Mouse (Mus musculus) heart, adult 2 months (tissue): ENCODE results near the gene Sstr3.

Source experiments
- CTCF ChIP-seq: fragments of 200-600 bp; IDR thresholded peaks from 2 replicates; pipeline ENCODE4 v1.8.1; 2022; ENCODE audit warnings: antibody characterized with exemption, mild to moderate bottlenecking, moderate library complexity
- EP300 ChIP-seq: fragments of 200-500 bp; IDR thresholded peaks from 2 replicates; pipeline ENCODE4 v1.6.1; 2011; ENCODE audit warnings: low read depth, low read length, control low read depth; ENCODE audit not compliant: insufficient read depth
- POLR2A ChIP-seq: fragments of 200-500 bp; IDR thresholded peaks from 2 replicates; pipeline ENCODE4 v1.6.1; 2011; ENCODE audit warnings: mild to moderate bottlenecking, low read depth, low read length, control low read depth; ENCODE audit not compliant: insufficient read depth

GRCm38 (mm10) chr15:78585404-78585803 is 40.9 kb upstream of the Sstr3 start:
- TF ChIP-seq CTCF (no peak), POLR2A (no peak), EP300 (no peak)
